Mouse (Mus musculus) heart, postnatal 14 days (tissue): ENCODE measurements around the gene Tbx4. TPM values are rescaled to one million over a fixed set of nuclear protein-coding genes. Genes with fewer than 3 reads are reported as not detected.

Experiments
- DNase-seq, 2 experiments: peaks; one replicate each; pipeline ENCODE4 v3.0.0; 2021 to 2022
- intact Hi-C: fragments of 180-260 bp; cut with DNase I; formaldehyde crosslinking; loops from one replicate; pipeline ENCODE4 v1.15.1; 2025
- total RNA-seq, 2 experiments: library from RNA; stranded (reverse); gene quantifications; 2 replicates each; pipeline ENCODE4 v1.2.3; 2021

Tbx4 gene
- total RNA-seq, 2 experiments from 2014 or later: 0.14 TPM; not detected in 1

GRCm38 (mm10) chr11:85956950-85957778 is 70.9 kb downstream of the Tbx4 start:
- intact Hi-C loops: no loop called here
- no peak for DNase-seq

GRCm38 (mm10) chr11:85959837-85960236 is 73.6 kb downstream of the Tbx4 start:
- intact Hi-C loops: no loop called here
- no peak for DNase-seq

- DNase-seq: no peak
- intact Hi-C loops: no loop called here
These were observed 74.1 kb downstream of the Tbx4 start for GRCm38 (mm10) chr11:85960273-85960672.

GRCm38 (mm10) chr11:85961498-85961897 is 75.3 kb downstream of the Tbx4 start:
- no peak for DNase-seq
- intact Hi-C loops: no loop called here

Other genes with a start within 250 kb of the Tbx4 start
- 10 to 100 TPM; 11.8 to 14.5 TPM for gene Tbx2, start 53.9 kb upstream of the Tbx4 start, total RNA-seq
- not detected for gene Gm11444, start 36.1 kb upstream of the Tbx4 start, total RNA-seq